Mouse (Mus musculus) midbrain, embryonic 14.5 days (tissue): ENCODE measurements at regions not wholly inside any gene's neighbourhood (a gene's known extent, or its start where the extent isn't known, plus 50 kb on each side); places are given as distances from the start of the nearest gene placed in this dataset.
A peak's percentile ranks its signal among the peaks of the same experiment; 100 is the strongest.

Experiments
- ATAC-seq: fragments of 200-750 bp; cut with Nextera tagmentation; 2 replicates; pipeline ENCODE4 v1.8.0; 2017; ENCODE audit warnings: moderate number of reproducible peaks, moderate library complexity; ENCODE audit not compliant: low FRiP score, low TSS enrichment
- DNase-seq: peaks from one replicate; pipeline ENCODE4 v3.0.0-alpha.2; 2015
- H3K27ac ChIP-seq: fragments of 300-500 bp; sonication (generic); replicated peaks from 2 replicates; pipeline ENCODE4 v1.5.1; 2014; ENCODE audit warnings: mild to moderate bottlenecking, low read depth, low read length, moderate library complexity
- H3K27me3 ChIP-seq: fragments of 300-500 bp; sonication (generic); 2 replicates; pipeline ENCODE4 v1.6.1; 2014; ENCODE audit warnings: low read length, control low read depth, mixed read lengths; ENCODE audit not compliant: control insufficient read depth, insufficient read depth
- H3K36me3 ChIP-seq: fragments of 300-500 bp; sonication (generic); 2 replicates; pipeline ENCODE4 v1.6.1; 2014; ENCODE audit warnings: low read length, control low read depth; ENCODE audit not compliant: control insufficient read depth, insufficient read depth
- H3K4me1 ChIP-seq: fragments of 300-500 bp; sonication (generic); 2 replicates; pipeline ENCODE4 v1.6.1; 2014; ENCODE audit warnings: mild to moderate bottlenecking, antibody characterized with exemption, low read length, control low read depth; ENCODE audit not compliant: control insufficient read depth, insufficient read depth
- H3K4me2 ChIP-seq: fragments of 300-500 bp; sonication (generic); 2 replicates; pipeline ENCODE4 v1.6.1; 2014; ENCODE audit warnings: mild to moderate bottlenecking, low read length, moderate library complexity
- H3K4me3 ChIP-seq: fragments of 300-500 bp; sonication (generic); replicated peaks from 2 replicates; pipeline ENCODE4 v1.5.1; 2014; ENCODE audit warnings: low read depth, low read length
- H3K9ac ChIP-seq: fragments of 300-500 bp; sonication (generic); replicated peaks from 2 replicates; pipeline ENCODE4 v1.6.1; 2014; ENCODE audit warnings: mild to moderate bottlenecking, low read length, moderate library complexity
- H3K9me3 ChIP-seq: fragments of 300-500 bp; sonication (generic); 2 replicates; pipeline ENCODE4 v1.6.1; 2016; ENCODE audit warnings: low read length, control low read depth, mixed read lengths; ENCODE audit not compliant: control insufficient read depth
- WGBS: fragments of 180-500 bp; shearing (Covaris S2); extraction: QIAGEN DNeasy Blood & Tissue Kit; methylation state at CpG from one replicate; pipeline ENCODE4 v1.1.7; 2014; 5-methylcytosine and 5-hydroxymethylcytosine counted together

- no peak overlapping the region for H3K4me2 ChIP-seq
- DNase-seq (no peak), ATAC-seq (no peak)
- H3K27me3 ChIP-seq: no peaks in the 10 kb centered on the region
- H3K36me3 ChIP-seq: no peaks in the 10 kb centered on the region
- H3K4me3 ChIP-seq: no peak overlapping the region
- no peak overlapping the region for H3K27ac ChIP-seq
- peaks cover 17% of the 10 kb centered on the region for H3K4me1 ChIP-seq
- no peak overlapping the region for H3K9ac ChIP-seq
- H3K9me3 ChIP-seq: no peaks in the 10 kb centered on the region
- 93% methylated on average over 5 of the region's 5 CpGs for WGBS
Measured at GRCm38 (mm10) chr12:12825842-12826241, 115.9 kb downstream of the Mycn start.

- H3K4me3 ChIP-seq: no peak overlapping the region
- H3K27me3 ChIP-seq: no peaks in the 10 kb centered on the region
- WGBS: 70% methylated on average over 7 of the region's 7 CpGs
- no peaks in the 10 kb centered on the region for H3K9me3 ChIP-seq
- DNase-seq (no peak), ATAC-seq (no peak)
- H3K4me2 ChIP-seq: no peak overlapping the region
- no peak overlapping the region for H3K9ac ChIP-seq
- no peaks in the 10 kb centered on the region for H3K4me1 ChIP-seq
- H3K36me3 ChIP-seq: no peaks in the 10 kb centered on the region
- H3K27ac ChIP-seq: no peak overlapping the region
Measured at GRCm38 (mm10) chr12:12821473-12821872, 120.2 kb downstream of the Mycn start.

- no peak overlapping the region for H3K4me2 ChIP-seq
- H3K36me3 ChIP-seq: no peaks in the 10 kb centered on the region
- H3K9ac ChIP-seq: no peak overlapping the region
- ATAC-seq: peak; percentile 29; the same call in 1 of the 2 replicates
- WGBS: 96% methylated on average over 2 of the region's 2 CpGs
- no peaks in the 10 kb centered on the region for H3K4me1 ChIP-seq
- H3K27me3 ChIP-seq: no peaks in the 10 kb centered on the region
- no peaks in the 10 kb centered on the region for H3K9me3 ChIP-seq
- no peak overlapping the region for H3K4me3 ChIP-seq
- no peak overlapping the region for H3K27ac ChIP-seq
- no peak for DNase-seq
Measured at GRCm38 (mm10) chr12:12820668-12821351, 120.9 kb downstream of the Mycn start.

- no peaks in the 10 kb centered on the region for H3K9me3 ChIP-seq
- no peak overlapping the region for H3K27ac ChIP-seq
- no peaks in the 10 kb centered on the region for H3K27me3 ChIP-seq
- DNase-seq: no peak
- ATAC-seq: no peak
- H3K4me1 ChIP-seq: no peaks in the 10 kb centered on the region
- 78% methylated on average over 5 of the region's 5 CpGs for WGBS
- H3K4me3 ChIP-seq: no peak overlapping the region
- H3K36me3 ChIP-seq: no peaks in the 10 kb centered on the region
- no peak overlapping the region for H3K9ac ChIP-seq
- no peak overlapping the region for H3K4me2 ChIP-seq
Measured at GRCm38 (mm10) chr12:12819746-12820145, 122.0 kb downstream of the Mycn start.

GRCm38 (mm10) chr12:12814693-12815092 is 127.0 kb downstream of the Mycn start:
- H3K4me1 ChIP-seq: peaks cover 28% of the 10 kb centered on the region
- H3K9me3 ChIP-seq: no peaks in the 10 kb centered on the region
- ATAC-seq (no peak), DNase-seq (no peak)
- no peak overlapping the region for H3K4me2 ChIP-seq
- WGBS: 78% methylated on average over 5 of the region's 5 CpGs
- no peaks in the 10 kb centered on the region for H3K27me3 ChIP-seq
- no peak overlapping the region for H3K9ac ChIP-seq
- H3K36me3 ChIP-seq: no peaks in the 10 kb centered on the region
- no peak overlapping the region for H3K4me3 ChIP-seq
- H3K27ac ChIP-seq: no peak overlapping the region

GRCm38 (mm10) chr12:12812873-12813272 is 128.8 kb downstream of the Mycn start:
- Histone ChIP-seq H3K27me3 (no peaks in the 10 kb centered on the region), H3K4me3 (no peak overlapping the region), H3K4me1 (peaks cover 29% of the 10 kb centered on the region), H3K9me3 (no peaks in the 10 kb centered on the region), H3K4me2 (no peak overlapping the region), H3K27ac (0 out of 2 replicates have a peak overlapping the region, but pooled peaks have one; percentile 26), H3K36me3 (no peaks in the 10 kb centered on the region), H3K9ac (no peak overlapping the region)
- DNase-seq (peak; percentile 73), ATAC-seq (peak; percentile 51)
- WGBS: 21% methylated on average over 6 of the region's 6 CpGs

GRCm38 (mm10) chr12:12810943-12811342 is 130.8 kb downstream of the Mycn start:
- ATAC-seq (no peak), DNase-seq (peak; percentile 36)
- Histone ChIP-seq H3K4me3 (no peak overlapping the region), H3K4me1 (peaks cover 29% of the 10 kb centered on the region), H3K36me3 (no peaks in the 10 kb centered on the region), H3K4me2 (0 out of 2 replicates have a peak overlapping the region, but pooled peaks have one; percentile 13), H3K27me3 (no peaks in the 10 kb centered on the region), H3K27ac (peak overlapping the region; percentile 78; the same call in 1 of the 2 replicates), H3K9ac (no peak overlapping the region; the same call in 1 of the 2 replicates), H3K9me3 (no peaks in the 10 kb centered on the region)
- 6% methylated on average over 7 of the region's 7 CpGs for WGBS

GRCm38 (mm10) chr12:12810159-12810885 is 131.4 kb downstream of the Mycn start:
- no peak overlapping the region for H3K4me3 ChIP-seq
- DNase-seq: peak; percentile 75
- no peak overlapping the region; the same call in 1 of the 2 replicates for H3K9ac ChIP-seq

More at GRCm38 (mm10) chr12:12810159-12810885, 131.4 kb downstream of the Mycn start:
- peak; percentile 77 for ATAC-seq
- Histone ChIP-seq H3K27me3 (no peaks in the 10 kb centered on the region), H3K27ac (peak overlapping the region; percentile 78), H3K4me2 (peak overlapping the region; percentile 39), H3K36me3 (no peaks in the 10 kb centered on the region), H3K9me3 (no peaks in the 10 kb centered on the region), H3K4me1 (peaks cover 29% of the 10 kb centered on the region)
- WGBS: 3% methylated on average over 16 of the region's 16 CpGs
